Mouse (Mus musculus) B cell, adult 2 months (primary cell): Measurements from ENCODE around the gene Cwf19l1.
A peak's percentile ranks its signal among the peaks of the same experiment; 100 is the strongest.
"Not testable (repeated sequence)": the region's sequence is repeated elsewhere in the genome, so short reads cannot be mapped to it uniquely, and the experiment has no call there.

Experiments used
- DNase-seq, 2 experiments: peaks; one replicate each; pipeline ENCODE4 v3.0.0; 2022

Cwf19l1 gene

GRCm38 (mm10) chr19:44135072-44135959, at the start of gene Cwf19l1:
Gene Cwf19l1 (minus strand): TSS chr19:44135876.
- DNase-seq = peak; percentile 88

GRCm38 (mm10) chr19:44183968-44184367, 48.3 kb upstream of the Cwf19l1 start:
- no peak for DNase-seq

- no peak for DNase-seq
Observed at GRCm38 (mm10) chr19:44180502-44180901, 44.8 kb upstream of the Cwf19l1 start.

GRCm38 (mm10) chr19:44176741-44177140, 41.1 kb upstream of the Cwf19l1 start:
- DNase-seq = no peak

- DNase-seq = no peak
Observed at GRCm38 (mm10) chr19:44174835-44175234, 39.2 kb upstream of the Cwf19l1 start.

GRCm38 (mm10) chr19:44161515-44161914, 25.8 kb upstream of the Cwf19l1 start:
- peak; percentile 37 to 39 for DNase-seq

GRCm38 (mm10) chr19:44159386-44159785, 23.7 kb upstream of the Cwf19l1 start:
- no peak for DNase-seq

GRCm38 (mm10) chr19:44157005-44157404, 21.3 kb upstream of the Cwf19l1 start:
- no peak for DNase-seq

- DNase-seq = no peak
Observed at GRCm38 (mm10) chr19:44153781-44154180, 18.1 kb upstream of the Cwf19l1 start.

- DNase-seq = no peak
Observed at GRCm38 (mm10) chr19:44148991-44149390, 13.3 kb upstream of the Cwf19l1 start.

- no peak for DNase-seq
Observed at GRCm38 (mm10) chr19:44148345-44148744, 12.7 kb upstream of the Cwf19l1 start.

- DNase-seq = no peak
Observed at GRCm38 (mm10) chr19:44146951-44147350, 11.3 kb upstream of the Cwf19l1 start.

- DNase-seq = no peak
Observed at GRCm38 (mm10) chr19:44146568-44146879, 10.8 kb upstream of the Cwf19l1 start.

GRCm38 (mm10) chr19:44145702-44146567, 10.3 kb upstream of the Cwf19l1 start, which contains the start of gene Bloc1s2:
Gene Bloc1s2 (minus strand): TSS chr19:44146446.
- peak; percentile 97 for DNase-seq

- peak; percentile 45 to 54 for DNase-seq
Observed at GRCm38 (mm10) chr19:44144366-44144765, 8.7 kb upstream of the Cwf19l1 start.

GRCm38 (mm10) chr19:44135960-44136485, 347 bp upstream of the Cwf19l1 start:
- DNase-seq = no peak

- DNase-seq = no peak
Observed at GRCm38 (mm10) chr19:44132917-44133316, 2.8 kb downstream of the Cwf19l1 start.

GRCm38 (mm10) chr19:44128560-44128959, 7.1 kb downstream of the Cwf19l1 start:
- DNase-seq = no peak

- DNase-seq = no peak
Observed at GRCm38 (mm10) chr19:44127729-44128497, 7.8 kb downstream of the Cwf19l1 start.

- DNase-seq = no peak
Observed at GRCm38 (mm10) chr19:44121137-44121536, 14.5 kb downstream of the Cwf19l1 start.

- DNase-seq = not testable (repeated sequence)
Observed at GRCm38 (mm10) chr19:44120686-44121085, 15.0 kb downstream of the Cwf19l1 start.

GRCm38 (mm10) chr19:44117793-44118192, 17.9 kb downstream of the Cwf19l1 start:
- peak; percentile 23 to 28 for DNase-seq

- DNase-seq = peak; percentile 10 to 19
Observed at GRCm38 (mm10) chr19:44111706-44112105, 24.0 kb downstream of the Cwf19l1 start.
